Mouse (Mus musculus) hindbrain, embryonic 12.5 days (tissue): ENCODE measurements around the gene Ccdc136. TPM values are rescaled to one million over a fixed set of nuclear protein-coding genes. Genes with fewer than 3 reads are reported as not detected.
"Not testable (repeated sequence)": the region's sequence is repeated elsewhere in the genome, so short reads cannot be mapped to it uniquely, and the experiment has no call there.

Experiments
- ATAC-seq: fragments of 200-750 bp; cut with Nextera tagmentation; 2 replicates; pipeline ENCODE4 v1.8.0; 2017; ENCODE audit warnings: moderate TSS enrichment; ENCODE audit not compliant: low FRiP score
- H3K27ac ChIP-seq: fragments of 300-500 bp; sonication (generic); 2 replicates; pipeline ENCODE4 v1.5.1; 2016; ENCODE audit warnings: mild to moderate bottlenecking
- H3K27me3 ChIP-seq: fragments of 300-500 bp; sonication (generic); 2 replicates; pipeline ENCODE4 v1.6.1; 2016; ENCODE audit warnings: mild to moderate bottlenecking
- H3K36me3 ChIP-seq: fragments of 300-500 bp; sonication (generic); 2 replicates; pipeline ENCODE4 v1.6.1; 2016; ENCODE audit warnings: mild to moderate bottlenecking
- H3K4me1 ChIP-seq: fragments of 300-500 bp; sonication (generic); 2 replicates; pipeline ENCODE4 v1.6.1; 2016
- H3K4me2 ChIP-seq: fragments of 300-500 bp; sonication (generic); replicated peaks from 2 replicates; pipeline ENCODE4 v1.6.1; 2016; ENCODE audit warnings: mild to moderate bottlenecking
- H3K4me3 ChIP-seq: fragments of 300-500 bp; sonication (generic); 2 replicates; pipeline ENCODE4 v1.5.1; 2016; ENCODE audit warnings: mild to moderate bottlenecking
- H3K9ac ChIP-seq: fragments of 300-500 bp; sonication (generic); 2 replicates; pipeline ENCODE4 v1.6.1; 2016; ENCODE audit warnings: mild to moderate bottlenecking, moderate library complexity
- H3K9me3 ChIP-seq: fragments of 300-500 bp; sonication (generic); replicated peaks from 2 replicates; pipeline ENCODE4 v1.6.1; 2016; ENCODE audit warnings: mild to moderate bottlenecking
- WGBS: fragments of 180-500 bp; shearing (Covaris S2); methylation state at CpG from one replicate; pipeline ENCODE4 v1.1.7; 2016; 5-methylcytosine and 5-hydroxymethylcytosine counted together
- polyA plus RNA-seq: library from polyadenylated mRNA; unstranded; fragments of >200 nt; fragmentation: Nextera tagmentation; extraction: Ambion mirVana; gene quantifications from 2 replicates; pipeline ENCODE4 v1.2.1, GENCODE M21; 2016

Gene Ccdc136
- 35.6 and 36.0 TPM in 2 replicates for polyA plus RNA-seq

GRCm38 (mm10) chr6:29395910-29396713 is at the start of gene Ccdc136:
Gene Ccdc136 (plus strand): TSS chr6:29396309.
- Histone ChIP-seq H3K9me3 (no peaks in the 10 kb centered on the region), H3K4me3 (peak within 1 kb of the TSS; percentile 74), H3K27ac (peak within 1 kb of the TSS; percentile 30), H3K9ac (peak within 1 kb of the TSS; percentile 87), H3K4me2 (peak within 1 kb of the TSS; percentile 90), H3K36me3 (no peaks in the 10 kb centered on the region), H3K4me1 (peaks cover 17% of the 10 kb centered on the region), H3K27me3 (peaks cover 21% of the 10 kb centered on the region)
- peak; percentile 95 for ATAC-seq
- under 1% methylated on average over 47 of the region's 49 CpGs for WGBS

GRCm38 (mm10) chr6:29346512-29346911 is 49.6 kb upstream of the Ccdc136 start:
- not testable (repeated sequence) for H3K36me3 ChIP-seq, H3K4me3 ChIP-seq, H3K9ac ChIP-seq, ATAC-seq, H3K27me3 ChIP-seq, H3K27ac ChIP-seq, H3K4me2 ChIP-seq, H3K9me3 ChIP-seq
- WGBS: 95% methylated on average over 2 of the region's 2 CpGs
- H3K4me1 ChIP-seq: peaks cover 11% of the 10 kb centered on the region

- Histone ChIP-seq H3K4me3 (peak overlapping the region; percentile 73), H3K9me3 (no peaks in the 10 kb centered on the region), H3K4me2 (peak overlapping the region; percentile 58), H3K4me1 (peaks cover 11% of the 10 kb centered on the region), H3K9ac (peak overlapping the region; percentile 65), H3K27me3 (0 out of 2 replicates have a peak, but pooled peaks cover 4% of the 10 kb centered on the region), H3K27ac (peak overlapping the region; percentile 76), H3K36me3 (no peaks in the 10 kb centered on the region)
- no peak for ATAC-seq
- 38% methylated on average over 7 of the region's 7 CpGs for WGBS
Observed at GRCm38 (mm10) chr6:29347189-29347588, 48.9 kb upstream of the Ccdc136 start.

GRCm38 (mm10) chr6:29347665-29348370 is 48.3 kb upstream of the Ccdc136 start, which contains the start of gene Calu:
Gene Calu (plus strand): TSS chr6:29348069.
- H3K4me3 ChIP-seq: peak within 1 kb of the TSS; percentile 73
- WGBS: under 1% methylated on average over 55 of the region's 55 CpGs
- peaks cover 11% of the 10 kb centered on the region for H3K4me1 ChIP-seq
- peak; percentile 100 for ATAC-seq
- H3K27me3 ChIP-seq: 0 out of 2 replicates have a peak, but pooled peaks cover 4% of the 10 kb centered on the region
- peak within 1 kb of the TSS; percentile 77 for H3K9ac ChIP-seq
- no peaks in the 10 kb centered on the region for H3K36me3 ChIP-seq
- peak within 1 kb of the TSS; percentile 75 for H3K4me2 ChIP-seq
- H3K27ac ChIP-seq: peak within 1 kb of the TSS; percentile 76
- H3K9me3 ChIP-seq: no peaks in the 10 kb centered on the region

- peak overlapping the region; percentile 73 for H3K4me3 ChIP-seq
- peak overlapping the region; percentile 32 for H3K27ac ChIP-seq
- peak overlapping the region; percentile 77 for H3K9ac ChIP-seq
- H3K36me3 ChIP-seq: no peaks in the 10 kb centered on the region
- H3K27me3 ChIP-seq: 0 out of 2 replicates have a peak, but pooled peaks cover under 1% of the 10 kb centered on the region
- no peaks in the 10 kb centered on the region for H3K9me3 ChIP-seq
- peak overlapping the region; percentile 75 for H3K4me2 ChIP-seq
- H3K4me1 ChIP-seq: peaks cover 11% of the 10 kb centered on the region
- WGBS: under 1% methylated on average over 15 of the region's 15 CpGs
- ATAC-seq: no peak; the same call in 1 of the 2 replicates
Observed at GRCm38 (mm10) chr6:29348371-29348724, 47.8 kb upstream of the Ccdc136 start.

GRCm38 (mm10) chr6:29351613-29352012 is 44.5 kb upstream of the Ccdc136 start:
- ATAC-seq: no peak
- no peaks in the 10 kb centered on the region; the same call in 1 of the 2 replicates for H3K36me3 ChIP-seq
- no peak overlapping the region for H3K4me3 ChIP-seq
- no peak overlapping the region for H3K27ac ChIP-seq
- no peak overlapping the region for H3K4me2 ChIP-seq
- no peaks in the 10 kb centered on the region for H3K9me3 ChIP-seq
- H3K27me3 ChIP-seq: no peaks in the 10 kb centered on the region
- no peak overlapping the region for H3K9ac ChIP-seq
- H3K4me1 ChIP-seq: peaks cover 11% of the 10 kb centered on the region

GRCm38 (mm10) chr6:29352816-29353215 is 43.3 kb upstream of the Ccdc136 start:
- Histone ChIP-seq H3K9ac (no peak overlapping the region), H3K27me3 (no peaks in the 10 kb centered on the region), H3K4me2 (no peak overlapping the region), H3K4me1 (peaks cover 7% of the 10 kb centered on the region), H3K9me3 (no peaks in the 10 kb centered on the region), H3K4me3 (no peak overlapping the region), H3K27ac (no peak overlapping the region), H3K36me3 (peaks cover 6% of the 10 kb centered on the region; the same call in 1 of the 2 replicates)
- WGBS: 41% methylated on average over 5 of the region's 5 CpGs
- ATAC-seq: no peak

GRCm38 (mm10) chr6:29359386-29359785 is 36.7 kb upstream of the Ccdc136 start:
- Histone ChIP-seq H3K4me3 (no peak overlapping the region), H3K27ac (no peak overlapping the region), H3K9ac (no peak overlapping the region), H3K9me3 (no peaks in the 10 kb centered on the region), H3K36me3 (peaks cover 19% of the 10 kb centered on the region; the same call in 1 of the 2 replicates), H3K27me3 (no peaks in the 10 kb centered on the region), H3K4me1 (no peaks in the 10 kb centered on the region), H3K4me2 (no peak overlapping the region)
- no peak for ATAC-seq
- 94% methylated on average over 3 of the region's 3 CpGs for WGBS

GRCm38 (mm10) chr6:29360211-29360610 is 35.9 kb upstream of the Ccdc136 start:
- Histone ChIP-seq H3K9ac (no peak overlapping the region), H3K27me3 (no peaks in the 10 kb centered on the region), H3K27ac (no peak overlapping the region), H3K4me3 (no peak overlapping the region), H3K4me2 (no peak overlapping the region), H3K36me3 (peaks cover 19% of the 10 kb centered on the region; the same call in 1 of the 2 replicates), H3K4me1 (no peaks in the 10 kb centered on the region), H3K9me3 (no peaks in the 10 kb centered on the region)
- no peak for ATAC-seq
- WGBS: 92% methylated on average over 6 of the region's 6 CpGs

- Histone ChIP-seq H3K36me3 (peaks cover 35% of the 10 kb centered on the region), H3K4me2 (no peak overlapping the region), H3K27ac (no peak overlapping the region), H3K9ac (no peak overlapping the region), H3K4me3 (no peak overlapping the region), H3K4me1 (no peaks in the 10 kb centered on the region), H3K9me3 (no peaks in the 10 kb centered on the region), H3K27me3 (no peaks in the 10 kb centered on the region)
- 66% methylated on average over 7 of the region's 7 CpGs for WGBS
- no peak for ATAC-seq
Observed at GRCm38 (mm10) chr6:29362246-29363128, 33.6 kb upstream of the Ccdc136 start.

- no peak for ATAC-seq
Observed at GRCm38 (mm10) chr6:29363129-29363515, 33.0 kb upstream of the Ccdc136 start.

More at GRCm38 (mm10) chr6:29363129-29363515, 33.0 kb upstream of the Ccdc136 start:
- 89% methylated on average over 3 of the region's 3 CpGs for WGBS
- Histone ChIP-seq H3K9ac (no peak overlapping the region), H3K9me3 (no peaks in the 10 kb centered on the region), H3K4me1 (no peaks in the 10 kb centered on the region), H3K4me3 (no peak overlapping the region), H3K27ac (no peak overlapping the region), H3K36me3 (peaks cover 32% of the 10 kb centered on the region), H3K4me2 (no peak overlapping the region), H3K27me3 (no peaks in the 10 kb centered on the region)
